Mouse (Mus musculus) spleen, adult 12 weeks (tissue): ENCODE data around the gene Sorcs2.

Source experiments
- DNase-seq: peaks from one replicate; pipeline ENCODE4 v3.0.0; 2022; ENCODE audit warnings: low spot score

The Sorcs2 gene

GRCm38 (mm10) chr5:36397837-36398282 is at the start of gene Sorcs2:
Gene Sorcs2, minus strand, starts transcription at chr5:36398139.
- peak; percentile 37 for DNase-seq

DNA sequence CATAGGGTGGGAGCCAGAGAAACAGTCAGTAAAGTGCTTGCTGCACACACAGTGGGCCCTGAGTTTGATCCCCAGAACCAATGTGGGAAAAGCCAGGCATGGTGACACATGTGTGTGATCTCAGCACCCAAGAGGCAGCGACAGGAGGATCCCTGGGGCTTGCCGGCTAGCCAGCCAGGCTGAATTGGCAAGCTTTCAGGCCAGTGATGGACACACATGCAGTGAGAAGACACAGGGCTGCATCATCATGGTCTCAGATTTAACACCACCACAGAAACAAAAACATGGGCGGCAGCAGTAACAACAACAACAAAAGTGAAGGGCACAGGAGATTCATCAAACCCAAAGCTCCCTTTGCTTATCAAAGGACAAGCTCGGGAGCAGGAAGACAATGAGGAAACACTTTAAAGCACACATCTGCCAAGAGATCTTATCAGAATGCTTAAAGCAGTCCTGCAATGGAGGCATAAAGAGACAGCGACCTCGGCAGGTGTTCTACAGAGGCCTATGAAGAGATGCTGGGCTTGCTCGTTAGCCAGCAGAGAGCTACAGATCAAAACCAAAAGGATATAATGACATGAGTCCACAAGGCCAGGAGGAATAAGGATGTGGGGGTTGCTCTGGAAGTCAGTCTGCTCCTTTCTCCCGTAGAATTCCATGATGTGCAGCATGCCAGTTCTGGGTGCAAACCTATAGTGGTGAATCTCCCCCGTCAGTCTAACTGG is 48.4 kb upstream of the Sorcs2 start:
- DNase-seq: no peak

GRCm38 (mm10) chr5:36445028-36445427 is 47.1 kb upstream of the Sorcs2 start:
- DNase-seq: no peak

- DNase-seq: no peak
Observed at GRCm38 (mm10) chr5:36444611-36445010, 46.7 kb upstream of the Sorcs2 start.

DNA sequence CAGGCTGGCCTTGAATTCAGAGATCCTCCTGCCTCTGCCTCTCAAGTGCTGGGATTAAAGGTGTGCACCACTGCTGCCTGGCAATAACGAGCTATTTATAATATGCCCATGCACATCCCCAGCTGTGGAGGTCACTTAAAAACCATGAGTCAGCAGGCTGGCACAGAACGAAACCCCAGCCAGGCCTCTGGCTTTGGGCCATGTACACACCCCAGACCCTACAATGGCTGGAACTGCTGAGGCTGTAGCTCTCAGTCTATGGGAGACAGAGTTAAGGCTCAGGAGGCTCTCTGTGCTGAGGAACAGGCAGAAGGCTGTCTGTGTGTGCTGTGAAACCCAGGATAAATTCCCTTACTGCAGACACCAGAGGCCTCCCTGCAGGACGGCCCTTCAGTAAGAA is 42.8 kb upstream of the Sorcs2 start:
- no peak for DNase-seq

- no peak for DNase-seq
Observed at GRCm38 (mm10) chr5:36436858-36437257, 38.9 kb upstream of the Sorcs2 start.

DNA sequence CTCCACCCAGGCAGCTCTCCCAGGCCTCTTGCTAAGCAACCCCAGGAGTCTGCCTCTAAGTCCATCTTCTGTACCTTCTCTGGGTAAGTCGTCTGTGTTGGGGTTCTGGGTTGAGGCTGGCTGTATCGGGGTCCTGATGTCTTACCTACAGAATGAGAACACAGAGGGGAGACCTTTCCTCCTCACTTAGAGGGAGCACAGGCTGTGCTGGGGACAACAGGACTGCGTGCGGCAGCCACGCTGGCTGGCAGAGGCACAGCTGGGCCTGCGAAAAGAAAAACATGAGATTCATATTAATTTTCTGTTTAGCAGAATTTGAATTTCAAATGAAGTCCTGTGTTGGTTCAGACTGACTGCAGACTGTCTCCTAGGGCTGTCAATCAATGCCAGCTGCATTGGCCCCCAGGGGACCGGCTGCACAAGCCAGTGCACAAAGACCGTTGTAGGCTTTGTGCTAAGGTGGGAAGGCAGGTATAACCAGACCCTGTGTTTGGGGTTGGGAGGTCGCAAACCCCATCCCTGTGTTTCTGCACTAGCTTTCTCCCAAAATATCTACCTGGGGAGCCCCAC is 36.5 kb upstream of the Sorcs2 start:
- no peak for DNase-seq

DNA sequence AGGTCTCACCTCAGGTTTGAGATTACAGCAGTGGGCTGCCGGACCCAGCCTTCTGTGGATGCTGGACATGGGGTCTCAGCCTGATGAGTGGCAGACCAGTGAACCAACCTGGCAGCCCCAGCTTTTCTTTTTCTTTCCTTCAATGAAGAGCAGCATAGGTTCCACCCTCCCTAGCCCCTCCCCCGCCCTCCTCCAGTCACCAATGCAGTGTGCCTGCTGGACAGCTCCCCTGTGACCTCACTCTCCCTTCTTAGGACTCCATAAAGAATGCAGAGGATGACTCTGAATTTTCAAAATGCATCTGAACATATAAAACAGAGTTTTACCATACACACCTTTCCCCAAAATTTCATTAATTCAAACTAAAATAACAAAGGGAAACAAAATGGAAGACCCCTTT is 33.8 kb upstream of the Sorcs2 start:
- DNase-seq: no peak

DNA sequence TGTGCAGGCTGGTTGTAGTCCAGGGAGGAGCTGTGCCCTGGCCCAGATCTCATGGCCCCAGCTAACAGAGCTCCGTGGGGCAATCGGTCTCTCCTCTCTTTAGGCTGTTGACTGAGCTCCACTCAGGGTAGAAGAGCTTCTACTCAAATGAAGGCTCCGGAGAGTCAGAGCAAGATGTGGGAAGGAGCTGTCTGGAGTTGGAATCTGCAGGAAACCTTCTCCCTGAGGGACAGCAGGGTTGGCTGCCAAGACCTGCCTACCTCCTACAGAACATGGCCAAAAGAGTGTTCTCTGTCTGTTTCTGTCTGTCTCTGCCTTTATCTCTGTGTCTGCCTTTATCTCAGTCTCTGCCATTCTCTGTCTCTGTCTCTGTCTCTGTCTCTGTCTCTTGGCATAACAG is 31.6 kb upstream of the Sorcs2 start:
- no peak for DNase-seq

- DNase-seq: no peak
Observed at GRCm38 (mm10) chr5:36427831-36428230, 29.9 kb upstream of the Sorcs2 start.

- DNase-seq: no peak
Observed at GRCm38 (mm10) chr5:36426404-36426803, 28.5 kb upstream of the Sorcs2 start.

- no peak for DNase-seq
Observed at GRCm38 (mm10) chr5:36424676-36425075, 26.7 kb upstream of the Sorcs2 start.

DNA sequence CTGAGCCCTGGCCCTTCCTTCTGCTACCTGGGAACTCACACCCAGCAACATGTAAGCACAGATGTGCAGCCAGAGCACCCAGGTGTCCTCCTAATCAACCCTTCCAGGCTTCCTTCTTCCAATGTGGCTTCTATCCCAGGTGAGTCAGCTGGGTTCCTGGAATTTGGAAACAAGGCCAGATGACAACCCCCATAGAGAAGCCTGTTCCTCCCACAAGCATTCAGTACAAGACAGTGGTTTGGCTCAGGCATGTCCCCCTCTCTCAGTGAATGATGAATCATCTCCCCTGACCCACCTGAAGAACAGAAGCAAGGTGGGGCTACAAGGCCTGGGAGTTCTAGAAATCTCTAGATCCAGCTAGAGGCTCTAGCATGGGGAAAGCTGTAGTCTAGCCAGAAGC is 24.8 kb upstream of the Sorcs2 start:
- no peak for DNase-seq

- no peak for DNase-seq
Observed at GRCm38 (mm10) chr5:36419861-36420260, 21.9 kb upstream of the Sorcs2 start.

DNA sequence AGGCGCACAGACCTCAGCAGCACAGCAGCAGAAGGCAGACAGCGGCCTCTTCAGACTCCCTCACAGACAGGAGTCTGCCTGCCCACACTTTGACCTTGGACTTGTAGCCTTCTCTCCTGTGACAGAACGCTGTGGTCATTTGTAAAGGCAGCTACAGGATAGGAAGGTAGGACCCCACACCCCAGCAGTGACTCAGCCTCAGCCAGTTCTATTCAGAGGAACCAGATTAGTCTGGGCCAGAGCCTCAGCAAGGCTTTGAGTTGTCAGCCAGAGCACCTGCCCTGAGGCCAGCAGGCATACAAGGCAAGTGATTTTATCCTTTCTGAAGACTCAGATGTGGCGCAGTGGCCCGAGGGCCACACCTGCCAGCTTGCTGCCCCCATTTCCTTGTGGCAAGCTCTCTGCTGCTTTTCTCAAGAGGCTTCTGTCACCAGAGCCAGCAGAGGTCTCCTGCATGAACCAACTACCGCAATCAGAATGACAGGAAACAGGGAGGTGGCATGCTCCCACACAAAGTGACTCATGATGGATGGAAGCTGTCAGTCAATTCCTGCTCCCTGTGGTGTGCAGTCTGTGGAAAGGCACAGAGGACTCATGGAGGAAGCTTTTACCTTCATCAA is 16.9 kb upstream of the Sorcs2 start:
- DNase-seq: no peak

DNA sequence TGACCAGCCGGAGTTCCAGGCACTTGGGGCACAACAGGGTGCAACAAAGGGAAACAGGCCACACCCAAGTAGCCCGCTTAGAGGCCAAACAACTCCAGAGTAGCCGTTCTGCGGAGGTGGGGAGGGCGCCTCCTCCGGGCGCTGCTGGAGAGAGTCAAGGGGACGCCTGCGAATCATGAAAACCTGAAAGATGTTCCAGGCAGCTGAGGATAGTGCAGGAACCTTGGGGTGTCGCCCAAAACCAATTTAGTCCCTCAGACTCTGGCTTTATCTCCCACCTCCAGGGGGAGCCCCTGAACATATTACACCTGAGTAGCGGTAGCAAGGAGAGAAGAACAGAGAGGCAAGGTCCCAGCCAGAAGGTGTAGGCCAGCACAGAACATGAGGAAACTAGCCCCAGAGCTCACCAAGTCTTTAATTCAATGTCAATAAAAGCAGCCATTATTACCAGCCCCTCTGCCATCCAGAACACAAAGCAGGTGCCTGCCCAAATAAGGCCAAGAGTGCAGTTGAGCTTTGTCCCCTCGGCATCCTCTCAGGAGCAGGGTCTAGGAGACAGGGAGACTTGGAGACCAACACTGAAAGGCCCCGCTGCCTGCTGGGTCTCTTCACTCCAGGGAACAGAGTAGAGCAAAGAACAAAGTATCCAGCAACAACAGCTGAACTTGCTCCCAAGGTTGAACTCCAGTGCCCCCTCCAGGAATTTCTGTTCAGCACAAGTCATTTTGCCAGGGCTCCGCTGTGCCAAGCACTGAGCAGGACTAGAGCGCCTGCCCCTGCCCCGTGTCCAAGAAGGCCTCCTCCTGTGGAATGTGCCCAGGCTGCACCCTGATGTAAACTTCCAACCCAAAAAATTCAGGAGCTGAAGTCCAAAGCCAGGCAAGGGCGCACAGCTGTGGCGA is 775 bp upstream of the Sorcs2 start:
- no peak for DNase-seq

DNA sequence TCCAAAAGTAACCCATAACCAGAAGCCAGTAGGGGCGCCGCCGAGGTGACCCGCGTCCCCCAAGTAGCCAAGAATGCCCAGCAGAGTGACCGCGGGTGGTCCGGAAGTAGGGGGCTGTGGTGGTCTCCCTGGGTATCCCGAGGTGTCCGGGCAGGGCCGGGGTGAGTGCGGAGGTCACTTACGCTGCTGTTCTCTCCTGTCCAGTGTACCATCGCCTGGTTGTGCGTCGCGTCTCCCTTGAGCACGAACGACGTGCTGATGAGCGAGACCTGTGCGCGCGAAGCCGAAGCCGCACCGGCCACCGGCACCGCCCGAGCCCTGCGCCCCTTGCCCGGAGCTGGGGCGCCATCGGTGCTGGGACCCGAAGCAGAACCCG is 567 bp downstream of the Sorcs2 start:
- no peak for DNase-seq

DNA sequence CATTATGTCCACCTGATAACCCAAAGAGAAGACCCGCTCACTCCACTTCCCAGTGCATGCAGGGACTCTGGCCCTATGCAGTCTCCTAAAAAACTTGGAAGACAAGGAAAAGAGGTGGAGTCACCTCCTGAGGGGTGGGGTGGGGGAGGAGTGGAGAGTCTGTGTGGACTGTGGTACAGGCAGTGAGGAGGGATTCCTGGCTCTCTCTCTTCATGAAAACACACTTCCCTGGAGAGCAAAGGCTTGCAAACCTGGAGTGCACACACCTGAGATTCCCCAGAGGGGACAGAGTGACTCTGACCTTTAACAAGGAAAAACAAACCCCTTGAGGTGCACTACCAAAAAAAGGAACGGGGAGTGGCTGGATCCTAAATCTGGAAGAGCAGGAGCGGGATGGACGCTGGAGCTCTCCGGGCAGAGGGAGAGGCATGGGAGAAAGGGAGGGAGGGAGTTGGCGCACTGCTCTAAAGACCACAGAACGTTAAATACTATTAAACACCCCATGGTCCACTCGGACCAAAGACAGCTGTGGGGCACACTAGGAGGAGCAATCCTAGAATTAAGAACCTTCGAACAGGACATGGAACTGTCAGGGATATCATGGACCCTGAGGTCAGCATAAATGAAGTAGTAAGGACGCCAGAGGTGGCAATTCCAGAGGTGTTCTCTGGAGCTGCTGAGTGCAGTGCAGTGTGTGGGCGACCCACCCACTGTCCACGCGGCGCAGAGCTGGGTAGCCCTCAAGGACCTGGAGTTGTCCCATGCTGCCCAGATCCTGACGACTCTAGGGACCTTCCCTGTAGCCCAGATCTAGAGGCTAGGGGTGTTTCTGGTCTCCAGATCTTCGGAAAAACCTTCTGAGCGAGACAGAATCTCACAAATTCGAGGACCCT is 1.2 kb downstream of the Sorcs2 start:
- DNase-seq: no peak

DNA sequence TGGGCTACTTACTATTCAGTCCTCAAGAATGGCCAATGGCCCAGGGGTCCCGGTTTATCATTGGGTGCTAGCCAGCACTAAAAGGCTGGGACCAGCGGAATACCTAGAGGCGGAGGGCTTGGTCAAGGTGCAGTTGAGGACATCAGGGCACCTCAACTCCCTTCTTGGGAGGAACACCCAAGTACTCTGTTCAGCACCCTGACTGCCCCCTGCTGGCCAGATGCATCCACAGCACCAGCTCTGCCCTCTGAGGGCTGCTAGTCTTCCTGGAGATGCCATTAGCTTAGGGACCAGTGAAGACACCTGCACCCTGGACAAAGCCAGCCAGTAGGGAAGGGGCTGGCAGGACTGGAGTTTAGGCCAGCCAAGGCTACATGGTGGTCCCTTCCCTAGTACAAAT is 1.9 kb downstream of the Sorcs2 start:
- DNase-seq: peak; percentile 36

- no peak for DNase-seq
Observed at GRCm38 (mm10) chr5:36394840-36395515, 3.0 kb downstream of the Sorcs2 start.

- DNase-seq: no peak
Observed at GRCm38 (mm10) chr5:36391751-36392150, 6.2 kb downstream of the Sorcs2 start.
